24 mouse cellular contexts compared by ENCODE assay signal in genomic region chr3:53796933-53797332, GRCm38 (mm10). TPM values are rescaled to one million over a fixed set of nuclear protein-coding genes. Genes with fewer than 3 reads are reported as not detected.
"Had no signal": no experiment of that assay in that cellular context is flagged by ENCODE, and none has a peak within 500 bp of the region (broad histone marks: within the 10 kb centered on the region; RNA-seq: fewer than 3 reads in every experiment).

No protein-coding gene starts in this region.

- DNase-seq: kidney, postnatal 14 days; lung, embryonic 14.5 days; lung, postnatal 10 days; lung, postnatal 4 days; retina, postnatal 1 day; thymus, postnatal 36 days had no signal

RNA-seq across cellular contexts. Expression of gene Gm10985, which starts 48.0 kb away (rescaled TPM):
- total RNA-seq: layer of hippocampus, adult 8-10 months; layer of hippocampus, postnatal 14 days; left cerebral cortex, adult 18-20 months; left cerebral cortex, postnatal 10 days; megakaryocyte, adult 5-6 weeks had no signal
- polyA plus RNA-seq: kidney, embryonic 15.5 days; large intestine, adult 2 months; limb, embryonic 11.5 days; limb, embryonic 15.5 days; liver, embryonic 12.5 days; liver, embryonic 16.5 days; lung, embryonic 14.5 days; midbrain, embryonic 10.5 days; midbrain, embryonic 15.5 days; neural tube, embryonic 13.5 days; spleen, adult 2 months; stomach, embryonic 15.5 days; testis, adult 2 months; thymus, postnatal 0 days had no signal
